Mouse (Mus musculus): ENCODE results near the gene Aimp2. TPM values are rescaled to one million over a fixed set of nuclear protein-coding genes. Genes with fewer than 3 reads are reported as not detected.
A peak's percentile ranks its signal among the peaks of the same experiment; 100 is the strongest.

Gene Aimp2
- polyA plus RNA-seq, 1 experiment, result 66.4 TPM

DNA sequence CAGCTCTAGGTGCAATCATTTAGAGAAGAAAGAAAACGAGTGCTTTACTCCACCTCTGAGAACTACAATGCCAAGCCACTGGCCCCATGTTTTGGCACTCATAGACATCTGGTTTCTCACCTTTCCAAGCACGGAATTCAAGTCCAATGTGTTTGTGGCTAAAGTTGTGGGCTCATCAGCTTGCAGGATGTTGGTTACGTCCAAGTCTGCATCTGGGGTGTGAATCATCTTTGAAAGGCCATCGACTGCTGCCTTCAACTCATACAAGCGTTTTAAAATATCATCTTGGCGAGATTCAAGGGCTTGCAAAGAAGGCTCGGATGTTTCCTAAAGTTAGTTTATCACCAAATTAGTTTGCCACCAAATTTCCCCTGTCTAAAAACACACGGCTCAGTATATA lies 3.2 kb downstream of the Aimp2 start:
- DNase-seq (ENCODE audit: low read depth, low spot score), result no peak
- WGBS, result 81% methylated on average over 8 of the region's 8 CpGs

DNA sequence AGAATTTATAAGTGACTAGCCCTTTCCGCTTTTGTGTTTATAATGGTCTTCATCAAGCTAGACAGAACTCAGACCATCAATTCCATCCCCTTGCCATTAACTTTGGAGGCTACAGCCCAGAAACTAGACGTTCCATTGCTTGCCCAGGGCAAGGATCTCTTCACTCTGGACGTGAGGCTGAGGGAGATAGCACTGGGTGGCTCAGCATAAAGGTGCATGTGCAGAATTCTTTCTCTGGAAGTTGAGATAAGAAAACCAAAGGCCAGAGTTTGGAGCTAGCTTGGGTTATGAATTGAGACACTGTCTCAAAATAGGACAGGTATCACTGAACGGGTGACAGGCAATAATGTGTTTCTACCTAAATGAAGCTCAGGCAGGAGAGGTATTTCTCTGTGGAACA lies 5.8 kb downstream of the Aimp2 start:
- 85% methylated on average over 4 of the region's 4 CpGs for WGBS
- no peak for DNase-seq (ENCODE audit: low read depth, low spot score)

DNA sequence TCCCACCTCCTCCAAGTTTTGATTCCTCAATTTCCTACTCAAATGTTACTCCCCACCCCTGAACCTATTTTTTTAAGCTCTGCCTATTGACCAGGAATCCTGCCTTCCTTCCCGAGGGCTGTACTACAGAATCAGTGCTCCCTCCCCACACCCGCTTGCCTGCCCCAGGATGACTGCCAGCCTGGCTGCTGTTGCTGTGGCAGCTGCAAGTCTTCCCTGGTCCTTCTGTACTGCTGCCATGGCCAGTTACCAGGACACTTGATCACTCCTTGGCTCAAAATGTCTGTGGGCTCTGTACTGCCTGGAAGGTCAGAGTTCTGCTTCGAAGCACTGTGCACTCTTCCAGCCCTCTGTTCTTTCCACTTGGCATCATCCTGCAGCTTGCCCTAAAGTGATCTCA lies 7.5 kb downstream of the Aimp2 start:
- DNase-seq (ENCODE audit: low read depth, low spot score), result no peak
- 71% methylated on average over 3 of the region's 3 CpGs for WGBS

DNA sequence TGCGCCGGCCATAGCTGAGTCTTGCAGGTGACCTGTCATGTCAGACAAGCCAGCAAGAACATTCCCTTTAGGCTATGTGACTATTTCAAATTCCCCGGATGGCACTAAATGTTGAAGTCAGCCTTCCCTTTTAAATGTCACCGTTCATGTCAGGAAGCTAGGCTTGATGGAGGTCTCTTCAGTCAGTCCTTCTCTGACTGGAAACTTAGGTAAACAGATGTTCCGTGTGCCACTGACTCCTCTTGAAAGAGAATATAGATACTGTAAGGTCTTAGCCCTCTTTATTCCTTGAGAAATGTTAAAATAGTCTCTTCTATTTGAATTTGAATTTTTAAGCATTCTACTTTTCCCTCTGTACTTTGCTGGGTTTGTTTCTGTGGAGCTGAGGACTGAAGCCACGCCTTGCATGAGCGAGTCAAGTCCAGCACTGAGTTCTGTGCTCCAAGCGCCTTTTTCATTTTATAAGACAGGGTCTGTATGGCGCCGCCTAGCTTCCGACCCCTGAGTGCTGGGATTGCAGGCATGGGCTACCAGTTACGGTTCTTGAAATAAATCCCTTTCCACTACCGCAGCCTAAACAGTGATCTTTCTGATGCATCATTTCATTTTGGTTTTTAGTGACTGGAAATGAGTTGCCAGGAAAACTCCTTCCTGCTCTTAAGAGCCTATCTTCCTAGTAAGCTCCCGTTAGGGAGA lies 11.9 kb downstream of the Aimp2 start, which contains the start of gene Ankrd61:
Gene Ankrd61 (minus strand): TSS at position 51 of the 696 bp plus-strand sequence.
- DNase-seq (ENCODE audit: low read depth, low spot score), result no peak
- 89% methylated on average over 14 of the region's 14 CpGs for WGBS

DNA sequence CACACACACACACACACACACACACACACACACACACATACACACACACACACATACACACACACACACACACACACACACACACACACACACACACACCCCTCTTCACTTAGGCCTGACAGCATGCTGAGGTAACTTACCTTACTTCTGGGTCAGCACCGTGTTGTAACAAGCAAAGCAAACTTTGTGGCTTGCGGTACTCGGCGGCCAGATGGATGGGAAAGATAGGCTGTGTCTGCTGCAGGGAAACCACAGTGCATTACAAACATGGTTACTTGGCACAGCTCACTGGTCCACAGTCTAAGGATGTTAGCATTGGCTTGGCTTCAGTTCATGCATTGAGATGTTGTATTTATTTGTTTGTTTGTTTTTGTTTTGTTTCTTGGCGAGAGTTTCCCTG lies 16.3 kb downstream of the Aimp2 start:
- WGBS, result 62% methylated on average over 5 of the region's 5 CpGs
- no peak for DNase-seq (ENCODE audit: low read depth, low spot score)

DNA sequence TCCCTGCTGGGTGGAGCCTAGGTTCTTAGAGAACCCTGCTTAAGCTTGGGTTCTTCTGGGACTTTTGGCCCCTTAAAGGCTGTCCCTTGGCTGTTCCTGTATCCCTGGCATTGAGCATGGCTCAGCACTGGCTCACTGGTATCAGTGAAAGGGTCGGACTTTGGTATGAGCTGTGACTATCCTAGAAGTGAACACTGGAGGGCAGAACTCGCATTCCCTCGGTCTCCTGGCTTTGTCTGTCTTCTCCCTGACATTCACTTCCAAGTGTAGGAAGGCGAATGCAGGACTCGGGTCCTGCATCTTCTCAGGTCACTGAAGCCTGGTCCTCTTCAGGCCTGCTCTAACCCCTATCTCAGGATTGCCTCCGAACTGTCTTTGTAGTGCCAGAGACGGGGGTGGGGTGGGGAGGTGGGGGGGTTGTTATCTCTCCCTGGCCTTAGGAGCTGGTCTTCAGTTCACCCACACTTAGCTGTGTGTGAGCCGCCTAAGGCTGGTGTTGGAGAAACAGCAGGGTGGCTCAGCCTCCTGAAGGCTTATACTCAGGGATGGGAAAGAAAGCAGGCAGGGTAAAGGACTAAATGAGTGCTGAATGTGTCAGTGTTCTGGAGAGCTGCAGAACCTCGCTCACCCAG lies 17.3 kb downstream of the Aimp2 start:
- WGBS, result 89% methylated on average over 9 of the region's 9 CpGs
- DNase-seq (ENCODE audit: low read depth, low spot score), result no peak

DNA sequence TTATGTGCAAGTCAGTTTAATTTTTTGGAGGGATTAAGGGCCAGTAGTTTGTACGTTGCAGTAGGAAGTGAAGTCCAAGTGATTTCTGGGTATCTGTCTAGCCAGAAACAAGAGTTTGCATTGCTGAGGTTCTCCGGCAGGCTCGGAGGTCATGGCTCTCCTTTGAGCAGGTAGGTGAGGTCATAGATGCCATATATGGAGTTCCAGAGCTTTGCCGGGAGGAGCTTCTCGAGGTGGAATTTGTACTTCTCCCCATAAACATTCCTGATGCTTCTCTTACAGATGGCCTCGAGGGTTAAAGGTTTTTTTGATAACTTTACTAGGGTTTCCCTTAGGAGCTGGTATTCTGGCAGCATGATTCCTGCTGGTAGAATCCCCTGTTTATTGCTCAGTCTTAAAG lies 18.9 kb downstream of the Aimp2 start:
- 21% methylated on average over 6 of the region's 6 CpGs for WGBS
- DNase-seq (ENCODE audit: low read depth, low spot score), result peak; percentile 54

DNA sequence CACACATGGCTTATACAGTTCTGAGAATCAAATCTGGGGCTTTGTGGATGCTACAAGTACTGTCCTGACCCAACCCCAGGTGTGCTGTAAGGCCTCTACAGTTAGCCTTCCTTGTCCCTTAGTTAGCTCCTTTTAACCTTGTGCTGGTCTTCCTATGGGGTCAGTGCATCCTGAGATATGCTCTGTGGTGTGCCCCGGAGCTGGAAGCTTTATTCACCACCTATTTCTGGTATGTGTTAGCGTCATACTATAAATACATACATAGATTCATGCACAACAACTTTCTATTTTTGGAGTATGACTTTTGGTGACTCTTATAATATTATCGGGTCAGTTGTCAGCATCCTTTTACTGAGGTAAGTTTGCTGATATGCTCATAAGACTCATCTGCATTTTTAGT lies 24.4 kb downstream of the Aimp2 start:
- DNase-seq (ENCODE audit: low read depth, low spot score), result no peak
- WGBS, result 95% methylated on average over 3 of the region's 3 CpGs

DNA sequence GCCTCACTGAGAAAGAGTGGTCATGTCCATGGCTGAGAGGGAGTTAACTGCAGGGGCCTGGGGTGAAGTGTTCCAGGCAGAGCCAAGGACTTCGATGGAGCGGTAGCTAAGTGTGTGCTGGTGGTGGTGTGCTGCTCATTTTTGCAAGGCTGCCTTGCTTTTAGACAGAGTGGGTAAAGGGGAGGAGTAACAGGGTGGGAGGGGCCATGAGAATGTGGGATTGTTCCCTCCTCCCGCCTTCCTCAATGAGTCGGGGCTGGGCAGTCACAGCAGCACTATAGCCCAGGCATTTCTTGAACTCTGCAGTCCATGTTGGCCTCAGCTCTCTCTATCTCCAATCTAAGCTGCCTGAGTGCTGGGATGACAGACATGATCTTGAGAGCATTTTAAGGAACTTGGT lies 35.1 kb downstream of the Aimp2 start:
- no peak for DNase-seq (ENCODE audit: low read depth, low spot score)
- 57% methylated on average over 4 of the region's 4 CpGs for WGBS

DNA sequence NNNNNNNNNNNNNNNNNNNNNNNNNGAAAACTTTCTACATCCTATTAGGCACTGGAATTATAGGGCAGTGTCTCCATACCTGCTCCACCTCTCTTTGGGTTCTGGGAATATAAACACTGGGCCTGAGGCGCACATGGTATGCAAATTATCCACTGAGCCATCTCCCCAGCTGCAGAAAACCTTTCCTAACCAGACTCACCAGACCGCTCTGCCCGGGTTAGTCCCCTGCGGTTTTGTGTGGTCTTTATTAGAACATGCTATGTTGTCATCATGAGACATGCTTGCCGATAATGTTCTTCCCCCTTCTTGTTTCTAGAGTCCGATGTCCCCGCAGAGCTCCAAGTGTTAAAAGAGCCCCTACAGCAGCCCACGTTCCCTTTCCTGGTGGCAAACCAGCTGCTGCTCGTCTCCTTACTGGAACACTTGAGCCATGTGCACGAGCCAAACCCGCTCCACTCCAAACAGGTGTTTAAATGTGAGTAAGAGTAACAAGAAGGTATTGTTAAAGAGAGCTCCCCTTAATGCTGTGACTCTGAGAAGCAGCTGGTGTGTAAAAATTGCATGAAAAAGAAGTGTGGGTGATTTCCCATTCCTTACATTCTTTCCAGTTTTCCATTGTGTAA lies 38.0 kb downstream of the Aimp2 start:
- no peak for DNase-seq (ENCODE audit: low read depth, low spot score)
- 77% methylated on average over 11 of the region's 11 CpGs for WGBS

Other genes starting within 250 kb of the Aimp2 start
- 3.3 and 5.1 TPM in 2 replicates for gene Usp42, start 177.6 kb downstream of the Aimp2 start, polyA plus RNA-seq (2012; rRNA removed)
- gene Eif2ak1, start 92.1 kb downstream of the Aimp2 start, polyA plus RNA-seq (2012; rRNA removed), result 18.7 and 19.8 TPM in 2 replicates
- gene Ankrd61, start 12.2 kb downstream of the Aimp2 start, polyA plus RNA-seq (2012; rRNA removed), result 0.10 and 0.18 TPM in 2 replicates
- 2.5 and 3.2 TPM in 2 replicates for gene Pms2, start 117 bp upstream of the Aimp2 start, polyA plus RNA-seq (2012; rRNA removed)
- gene Gm42421, start 18.3 kb upstream of the Aimp2 start, polyA plus RNA-seq (2012; rRNA removed), result not detected in 2 replicates
- 0.07 and 0.21 TPM in 2 replicates for gene Rsph10b, start 23.2 kb upstream of the Aimp2 start, polyA plus RNA-seq (2012; rRNA removed)
- 17.6 and 20.1 TPM in 2 replicates for gene Ccz1, start 105.0 kb upstream of the Aimp2 start, polyA plus RNA-seq (2012; rRNA removed)
- gene Ocm, start 116.8 kb upstream of the Aimp2 start, polyA plus RNA-seq (2012; rRNA removed), result 23.7 and 30.5 TPM in 2 replicates
- gene Lmtk2, start 190.6 kb upstream of the Aimp2 start, polyA plus RNA-seq (2012; rRNA removed), result 21.9 and 31.0 TPM in 2 replicates

All from large intestine, adult 2 months (tissue).